Mouse (Mus musculus): Measurements from ENCODE around the gene Src.
"Not testable (repeated sequence)": the region's sequence is repeated elsewhere in the genome, so short reads cannot be mapped to it uniquely, and the experiment has no call there.

Src gene

GRCm38 (mm10) chr2:157418206-157418605 lies at the start of gene Src:
TSS of gene Src (plus strand) at chr2:157418444.
- DNase-seq: peak; percentile 89

- DNase-seq: peak; percentile 96
These were observed 46.5 kb upstream of the Src start for GRCm38 (mm10) chr2:157371696-157372095.

- DNase-seq: no peak
These were observed 44.6 kb upstream of the Src start for GRCm38 (mm10) chr2:157373681-157374080.

- no peak for DNase-seq
These were observed 43.2 kb upstream of the Src start for GRCm38 (mm10) chr2:157375051-157375450.

GRCm38 (mm10) chr2:157375794-157376757 lies 42.2 kb upstream of the Src start:
- no peak for DNase-seq

GRCm38 (mm10) chr2:157376995-157377394 lies 41.2 kb upstream of the Src start:
- DNase-seq: no peak

- DNase-seq: no peak
These were observed 33.4 kb upstream of the Src start for GRCm38 (mm10) chr2:157384836-157385235.

- DNase-seq: not testable (repeated sequence)
These were observed 29.2 kb upstream of the Src start for GRCm38 (mm10) chr2:157388901-157389590.

- DNase-seq: peak; percentile 84
These were observed 28.7 kb upstream of the Src start for GRCm38 (mm10) chr2:157389591-157389921.

GRCm38 (mm10) chr2:157392331-157392730 lies 25.9 kb upstream of the Src start:
- no peak for DNase-seq

GRCm38 (mm10) chr2:157393549-157393948 lies 24.7 kb upstream of the Src start:
- no peak for DNase-seq

- no peak for DNase-seq
These were observed 23.4 kb upstream of the Src start for GRCm38 (mm10) chr2:157394868-157395267.

GRCm38 (mm10) chr2:157395371-157395770 lies 22.9 kb upstream of the Src start:
- DNase-seq: peak; percentile 90

GRCm38 (mm10) chr2:157395960-157396359 lies 22.3 kb upstream of the Src start:
- DNase-seq: peak; percentile 93

- peak; percentile 89 for DNase-seq
These were observed 20.9 kb upstream of the Src start for GRCm38 (mm10) chr2:157397376-157397775.

- DNase-seq: no peak
These were observed 19.7 kb upstream of the Src start for GRCm38 (mm10) chr2:157398539-157398938.

GRCm38 (mm10) chr2:157399797-157400196 lies 18.4 kb upstream of the Src start:
- DNase-seq: no peak

- no peak for DNase-seq
These were observed 17.8 kb upstream of the Src start for GRCm38 (mm10) chr2:157400491-157400890.

GRCm38 (mm10) chr2:157401261-157401660 lies 17.0 kb upstream of the Src start:
- no peak for DNase-seq

GRCm38 (mm10) chr2:157407596-157407995 lies 10.6 kb upstream of the Src start:
- DNase-seq: peak; percentile 99

GRCm38 (mm10) chr2:157409793-157410533 lies 8.3 kb upstream of the Src start:
- DNase-seq: peak; percentile 93

GRCm38 (mm10) chr2:157411151-157411693 lies 7.0 kb upstream of the Src start:
- DNase-seq: peak; percentile 95

- DNase-seq: no peak
These were observed 5.7 kb upstream of the Src start for GRCm38 (mm10) chr2:157412497-157412896.
